8 mouse cellular contexts compared by ENCODE assay signal in genomic region chr8:122611295-122612133, GRCm38 (mm10). TPM values are rescaled to one million over a fixed set of nuclear protein-coding genes. Genes with fewer than 3 reads are reported as not detected.
DNase-seq lines count a peak whose midpoint lies in the region; ATAC-seq lines count a peak whose summit lies in the region.

Gene Galns (minus strand): TSS chr8:122611463.
Gene Trappc2l (plus strand): TSS chr8:122611640.

- H3K27ac ChIP-seq in hindbrain, embryonic 14.5 days, result peak within 1 kb of the TSS; percentile 88

- peaks cover 13% of the 10 kb centered on the region for H3K36me3 ChIP-seq in hindbrain, embryonic 14.5 days (replicated peaks; ENCODE audit: control insufficient read depth, insufficient read depth)

- peak within 1 kb of the TSS; percentile 72 for H3K4me3 ChIP-seq in hindbrain, embryonic 14.5 days (replicated peaks; ENCODE audit: low read length)

- no peaks in the 10 kb centered on the region for H3K9me3 ChIP-seq in hindbrain, embryonic 14.5 days (ENCODE audit: control insufficient read depth, low read length)

- H3K4me1 ChIP-seq in hindbrain, embryonic 14.5 days (replicated peaks; ENCODE audit: control insufficient read depth, insufficient read depth, low read length), result peaks cover 17% of the 10 kb centered on the region

- no peaks in the 10 kb centered on the region for H3K27me3 ChIP-seq in hindbrain, embryonic 14.5 days (ENCODE audit: control insufficient read depth, insufficient read depth, low read length)

- peak within 1 kb of the TSS; percentile 85 for H3K4me2 ChIP-seq in hindbrain, embryonic 14.5 days (replicated peaks)

- DNase-seq in R1 (ENCODE audit: low read depth, low spot score), result peak; percentile 97
- peak; percentile 93 to 97 for DNase-seq in cerebellum, postnatal 25 days
- DNase-seq in frontal cortex, postnatal 25 days (ENCODE audit: low spot score in 2 of 2), result peak; percentile 75 to 89
- peak; percentile 99 for DNase-seq in hindbrain, embryonic 14.5 days (ENCODE audit: low spot score)
- DNase-seq in layer of hippocampus, postnatal 36 days, result peak; percentile 92 to 94
- DNase-seq in lung, postnatal 36 days, result peak; percentile 98
- DNase-seq in retina, postnatal 1 day, result peak; percentile 98
- peak; percentile 90 to 92 for DNase-seq in urinary bladder, adult 18-20 months (ENCODE audit: low spot score in 2 of 2)

- peak; percentile 97 for ATAC-seq in hindbrain, embryonic 14.5 days (ENCODE audit: low FRiP score)

- H3K9ac ChIP-seq in hindbrain, embryonic 14.5 days, result peak within 1 kb of the TSS; percentile 89

- under 1% methylated on average over 55 of the region's 57 CpGs for WGBS in hindbrain, embryonic 14.5 days

RNA-seq across cellular contexts. Expression of gene Galns, which starts in this region (rescaled TPM):
- 5.8 and 6.0 TPM in 2 replicates for polyA plus RNA-seq in hindbrain, embryonic 14.5 days (2014; fragmentation: Nextera tagmentation; extraction: Ambion mirVana)
- total RNA-seq in layer of hippocampus, postnatal 36 days (2021), result 10 to 100 TPM in 1 of 2 experiments, 1 to 10 TPM in 1; 9.5 to 11.4 TPM

RNA-seq across cellular contexts. Expression of gene Trappc2l, which starts in this region (rescaled TPM):
- polyA plus RNA-seq in hindbrain, embryonic 14.5 days (2014; fragmentation: Nextera tagmentation; extraction: Ambion mirVana), result 118 and 130 TPM in 2 replicates
- total RNA-seq in layer of hippocampus, postnatal 36 days (2021), result 10 to 100 TPM; 79.1 to 87.3 TPM

Comparison
In these comparisons a context has a peak if more than half of its experiments do, and no peak if none do; other contexts are left out.
1. Peak in every context shown above with its lines: DNase-seq, ATAC-seq, H3K4me3 ChIP-seq and H3K27ac ChIP-seq.